Mouse (Mus musculus): Measurements from ENCODE around the gene Pxk. TPM values are rescaled to one million over a fixed set of nuclear protein-coding genes. Genes with fewer than 3 reads are reported as not detected.
A peak's percentile ranks its signal among the peaks of the same experiment; 100 is the strongest.

Gene Pxk
- 39.4 and 40.6 TPM in 2 replicates for polyA plus RNA-seq (2015; fragmentation: Nextera tagmentation; extraction: Ambion mirVana)

- peak within 1 kb of the TSS; percentile 59 for H3K4me2 ChIP-seq
- no peaks in the 10 kb centered on the region for H3K9me3 ChIP-seq (replicated peaks)
- peak; percentile 96 for ATAC-seq
- peak within 1 kb of the TSS; percentile 85 for H3K9ac ChIP-seq
- peak within 1 kb of the TSS; percentile 58 for H3K27ac ChIP-seq
- WGBS = 0% methylated on average over 53 of the region's 89 CpGs
- H3K4me3 ChIP-seq = peak within 1 kb of the TSS; percentile 85
- peaks cover 30% of the 10 kb centered on the region for H3K4me1 ChIP-seq
- H3K36me3 ChIP-seq (ENCODE audit: poor library complexity, severe bottlenecking) = no peaks in the 10 kb centered on the region
- no peaks in the 10 kb centered on the region for H3K27me3 ChIP-seq
Observed at GRCm38 (mm10) chr14:8097978-8098686, at the start of gene Pxk. TSS of gene Pxk (plus strand) at chr14:8098211.

- H3K36me3 ChIP-seq (ENCODE audit: poor library complexity, severe bottlenecking) = peaks cover 64% of the 10 kb centered on the region
- no peak for ATAC-seq
- peaks cover 4% of the 10 kb centered on the region; the same call in 1 of the 2 replicates for H3K4me1 ChIP-seq
- WGBS = 92% methylated on average over 10 of the region's 10 CpGs
- no peak overlapping the region for H3K9ac ChIP-seq
- H3K27ac ChIP-seq = no peak overlapping the region
- H3K4me3 ChIP-seq = no peak overlapping the region
- H3K9me3 ChIP-seq (replicated peaks) = no peaks in the 10 kb centered on the region
- no peak overlapping the region for H3K4me2 ChIP-seq
- H3K27me3 ChIP-seq = no peaks in the 10 kb centered on the region
Observed at GRCm38 (mm10) chr14:8049334-8049733, 48.7 kb upstream of the Pxk start.

GRCm38 (mm10) chr14:8051869-8052268 is 46.1 kb upstream of the Pxk start:
- H3K4me3 ChIP-seq = no peak overlapping the region
- ATAC-seq = no peak
- H3K27ac ChIP-seq = no peak overlapping the region
- H3K27me3 ChIP-seq = no peaks in the 10 kb centered on the region
- peaks cover 4% of the 10 kb centered on the region; the same call in 1 of the 2 replicates for H3K4me1 ChIP-seq
- H3K9ac ChIP-seq = no peak overlapping the region
- WGBS = 82% methylated on average over 2 of the region's 2 CpGs
- H3K4me2 ChIP-seq = no peak overlapping the region
- peaks cover 63% of the 10 kb centered on the region for H3K36me3 ChIP-seq (ENCODE audit: poor library complexity, severe bottlenecking)
- H3K9me3 ChIP-seq (replicated peaks) = no peaks in the 10 kb centered on the region

GRCm38 (mm10) chr14:8052661-8053060 is 45.4 kb upstream of the Pxk start:
- no peaks in the 10 kb centered on the region for H3K27me3 ChIP-seq
- no peak overlapping the region for H3K4me3 ChIP-seq
- 96% methylated on average over 7 of the region's 7 CpGs for WGBS
- H3K27ac ChIP-seq = no peak overlapping the region
- no peak for ATAC-seq
- H3K4me2 ChIP-seq = no peak overlapping the region
- no peak overlapping the region for H3K9ac ChIP-seq
- peaks cover 61% of the 10 kb centered on the region for H3K36me3 ChIP-seq (ENCODE audit: poor library complexity, severe bottlenecking)
- H3K4me1 ChIP-seq = peaks cover 4% of the 10 kb centered on the region; the same call in 1 of the 2 replicates
- no peaks in the 10 kb centered on the region for H3K9me3 ChIP-seq (replicated peaks)

GRCm38 (mm10) chr14:8054310-8055102 is 43.5 kb upstream of the Pxk start:
- Histone ChIP-seq H3K9ac (no peak overlapping the region), H3K9me3 (replicated peaks) (no peaks in the 10 kb centered on the region), H3K27me3 (no peaks in the 10 kb centered on the region), H3K4me1 (peaks cover 4% of the 10 kb centered on the region; the same call in 1 of the 2 replicates), H3K36me3 (ENCODE audit: poor library complexity, severe bottlenecking) (peaks cover 47% of the 10 kb centered on the region), H3K27ac (no peak overlapping the region), H3K4me3 (no peak overlapping the region), H3K4me2 (no peak overlapping the region)
- WGBS = 24% methylated on average over 17 of the region's 17 CpGs
- no peak; the same call in 1 of the 2 replicates for ATAC-seq

- ATAC-seq = no peak
- Histone ChIP-seq H3K9me3 (replicated peaks) (no peaks in the 10 kb centered on the region), H3K27me3 (no peaks in the 10 kb centered on the region), H3K4me2 (no peak overlapping the region), H3K4me3 (no peak overlapping the region), H3K9ac (no peak overlapping the region), H3K36me3 (ENCODE audit: poor library complexity, severe bottlenecking) (peaks cover 32% of the 10 kb centered on the region), H3K4me1 (peaks cover 4% of the 10 kb centered on the region; the same call in 1 of the 2 replicates), H3K27ac (no peak overlapping the region)
- WGBS = 86% methylated on average over 5 of the region's 5 CpGs
Observed at GRCm38 (mm10) chr14:8056076-8056475, 41.9 kb upstream of the Pxk start.

- no peak overlapping the region for H3K27ac ChIP-seq
- peaks cover 13% of the 10 kb centered on the region for H3K4me1 ChIP-seq
- no peak overlapping the region for H3K4me3 ChIP-seq
- no peaks in the 10 kb centered on the region for H3K9me3 ChIP-seq (replicated peaks)
- peaks cover 19% of the 10 kb centered on the region for H3K36me3 ChIP-seq (ENCODE audit: poor library complexity, severe bottlenecking)
- no peak for ATAC-seq
- no peaks in the 10 kb centered on the region for H3K27me3 ChIP-seq
- WGBS = 90% methylated on average over 7 of the region's 7 CpGs
- no peak overlapping the region for H3K4me2 ChIP-seq
- no peak overlapping the region for H3K9ac ChIP-seq
Observed at GRCm38 (mm10) chr14:8059938-8060337, 38.1 kb upstream of the Pxk start.

- no peak overlapping the region for H3K4me3 ChIP-seq
- no peak overlapping the region for H3K4me2 ChIP-seq
- no peaks in the 10 kb centered on the region for H3K27me3 ChIP-seq
- H3K9ac ChIP-seq = no peak overlapping the region
- H3K4me1 ChIP-seq = peaks cover 13% of the 10 kb centered on the region
- H3K36me3 ChIP-seq (ENCODE audit: poor library complexity, severe bottlenecking) = peaks cover 5% of the 10 kb centered on the region
- WGBS = 46% methylated on average over 3 of the region's 3 CpGs
- 0 out of 2 replicates have a peak, but pooled peaks have one; percentile 10 for ATAC-seq
- no peaks in the 10 kb centered on the region for H3K9me3 ChIP-seq (replicated peaks)
- H3K27ac ChIP-seq = peak overlapping the region; percentile 45; the same call in 1 of the 2 replicates
Observed at GRCm38 (mm10) chr14:8062076-8062475, 35.9 kb upstream of the Pxk start.

GRCm38 (mm10) chr14:8062537-8063301 is 35.3 kb upstream of the Pxk start:
- Histone ChIP-seq H3K27me3 (no peaks in the 10 kb centered on the region), H3K4me2 (no peak overlapping the region), H3K9ac (no peak overlapping the region), H3K4me1 (peaks cover 13% of the 10 kb centered on the region), H3K36me3 (ENCODE audit: poor library complexity, severe bottlenecking) (no peaks in the 10 kb centered on the region), H3K4me3 (no peak overlapping the region), H3K9me3 (replicated peaks) (no peaks in the 10 kb centered on the region), H3K27ac (peak overlapping the region; percentile 45)
- 26% methylated on average over 3 of the region's 3 CpGs for WGBS
- peak; percentile 50; the same call in 1 of the 2 replicates for ATAC-seq

- WGBS = 92% methylated on average over 8 of the region's 8 CpGs
- H3K4me3 ChIP-seq = no peak overlapping the region
- H3K9ac ChIP-seq = no peak overlapping the region
- H3K36me3 ChIP-seq (ENCODE audit: poor library complexity, severe bottlenecking) = no peaks in the 10 kb centered on the region
- H3K4me2 ChIP-seq = no peak overlapping the region
- no peak overlapping the region for H3K27ac ChIP-seq
- no peak for ATAC-seq
- no peaks in the 10 kb centered on the region for H3K27me3 ChIP-seq
- H3K4me1 ChIP-seq = peaks cover 13% of the 10 kb centered on the region
- H3K9me3 ChIP-seq (replicated peaks) = no peaks in the 10 kb centered on the region
Observed at GRCm38 (mm10) chr14:8063835-8064785, 33.9 kb upstream of the Pxk start.

GRCm38 (mm10) chr14:8080165-8080679 is 17.8 kb upstream of the Pxk start, which contains the start of gene Rpp14:
TSS of gene Rpp14 (plus strand) at chr14:8080367.
- WGBS = under 1% methylated on average over 47 of the region's 47 CpGs
- peak within 1 kb of the TSS; percentile 83 for H3K9ac ChIP-seq
- H3K4me3 ChIP-seq = peak within 1 kb of the TSS; percentile 71
- H3K27me3 ChIP-seq = no peaks in the 10 kb centered on the region
- H3K4me1 ChIP-seq = peaks cover 16% of the 10 kb centered on the region
- H3K9me3 ChIP-seq (replicated peaks) = no peaks in the 10 kb centered on the region
- H3K36me3 ChIP-seq (ENCODE audit: poor library complexity, severe bottlenecking) = peaks cover 13% of the 10 kb centered on the region
- H3K27ac ChIP-seq = peak within 1 kb of the TSS; percentile 76
- H3K4me2 ChIP-seq = peak within 1 kb of the TSS; percentile 91
- peak; percentile 97 for ATAC-seq
